Mouse (Mus musculus) G1E (cell line): Measurements from ENCODE around the gene Mrpl22.

ENCODE experiments used
- CTCF ChIP-seq: IDR thresholded peaks from 2 replicates; pipeline ENCODE4 v1.5.1; 2012; ENCODE audit warnings: low read depth, low read length, inconsistent platforms, mixed read lengths
- GATA1 ChIP-seq: IDR thresholded peaks from 2 replicates; pipeline ENCODE4 v1.6.1; 2012; ENCODE audit warnings: borderline replicate concordance, low read length, inconsistent platforms, mixed read lengths
- GATA2 ChIP-seq: IDR thresholded peaks from 2 replicates; pipeline ENCODE4 v1.6.1; 2012; ENCODE audit warnings: low read depth, low read length, inconsistent platforms, borderline replicate concordance

DNA sequence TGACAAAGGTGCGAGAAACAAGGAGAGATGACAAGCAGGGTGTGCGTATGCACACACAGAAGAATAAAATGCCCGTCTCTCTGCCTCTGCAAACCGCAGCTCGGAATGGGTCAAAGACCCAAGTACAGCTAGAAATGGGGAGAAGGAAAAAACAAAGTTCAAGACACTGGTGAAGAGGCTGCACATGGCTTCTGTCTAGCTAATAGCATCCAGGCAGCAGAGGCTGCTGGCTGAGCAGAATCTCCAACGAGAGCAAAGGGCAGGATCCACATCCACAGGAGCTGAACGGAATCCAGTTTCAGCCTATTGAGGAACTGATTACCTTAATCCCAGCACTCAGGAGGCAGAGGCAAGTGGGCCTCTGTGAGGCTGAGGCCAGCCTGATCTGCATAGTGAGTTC lies 9.3 kb downstream of the Mrpl22 start:
- TF ChIP-seq GATA2: no peak
- TF ChIP-seq GATA1: no peak
- no peak for TF ChIP-seq CTCF
